Mouse (Mus musculus) activated CD4-positive, CD25-positive, alpha-beta regulatory T cell, adult 4 months (primary cell): ENCODE measurements around the gene Ndrg2. TPM values are rescaled to one million over a fixed set of nuclear protein-coding genes. Genes with fewer than 3 reads are reported as not detected.
"Not testable (repeated sequence)": the region's sequence is repeated elsewhere in the genome, so short reads cannot be mapped to it uniquely, and the experiment has no call there.

Experiments
- ATAC-seq: one replicate; pipeline ENCODE4 v1.8.0; 2017
- polyA plus RNA-seq, 2 experiments: library from polyadenylated mRNA; unstranded; fragments of 100-300 nt; shearing (Covaris generic); gene quantifications; one replicate each; pipeline ENCODE4 v1.2.1; 2017

The Ndrg2 gene
- polyA plus RNA-seq, 2 experiments from 2014 or later: 16.2 to 18.5 TPM

DNA sequence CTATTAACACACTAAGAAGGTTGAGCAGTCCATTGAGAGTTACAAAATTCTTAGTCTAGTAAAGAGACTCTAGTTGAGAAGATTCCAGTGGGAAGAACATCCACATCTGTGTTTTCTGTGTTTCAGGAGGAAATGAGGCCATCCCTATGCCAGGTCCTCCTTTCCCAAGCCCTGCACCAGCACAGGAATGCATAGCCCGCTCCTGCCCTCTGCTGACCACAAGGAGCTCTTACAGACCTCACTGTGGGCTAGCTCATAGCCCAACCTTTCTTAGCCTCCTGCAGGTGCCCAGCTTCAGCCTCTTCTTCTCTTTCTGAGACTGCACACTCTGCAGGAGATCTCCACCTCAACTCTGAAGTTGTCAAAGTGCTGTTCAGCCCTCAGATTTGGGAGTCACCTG, 50.4 kb downstream of the Ndrg2 start:
- ATAC-seq: not testable (repeated sequence)

DNA sequence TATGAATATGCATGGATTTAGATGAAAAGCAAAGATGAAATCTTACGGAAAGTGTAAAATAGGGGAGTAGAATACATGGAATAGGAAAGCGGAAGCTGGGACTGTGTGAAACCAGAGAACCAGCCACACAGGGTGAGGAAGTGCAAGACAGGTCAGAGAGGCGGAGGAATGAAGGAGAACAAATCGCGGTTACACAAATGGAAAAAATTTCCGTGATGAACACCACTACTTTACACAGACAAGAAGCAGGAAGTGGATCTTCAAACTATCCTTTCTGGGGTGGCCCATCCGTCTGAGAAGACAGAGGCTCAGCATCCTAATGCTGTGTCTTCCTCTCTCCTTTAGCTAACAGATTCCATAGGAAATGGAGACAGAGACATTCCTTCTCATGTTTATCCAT, 58.7 kb downstream of the Ndrg2 start:
- ATAC-seq: not testable (repeated sequence)

Other genes with a start within 250 kb of the Ndrg2 start
- not detected for gene Gm17079, start 218.7 kb downstream of the Ndrg2 start, polyA plus RNA-seq
- gene Gm5800, start 197.0 kb downstream of the Ndrg2 start, polyA plus RNA-seq: not detected
- not detected for gene Ang4, start 140.6 kb downstream of the Ndrg2 start, polyA plus RNA-seq
- gene AY358078, start 114.1 kb downstream of the Ndrg2 start, polyA plus RNA-seq: not detected
- gene Ear6, start 60.5 kb downstream of the Ndrg2 start, polyA plus RNA-seq: not detected
- 10 to 100 TPM; 35.7 to 44.6 TPM for gene Mettl17, start 29.3 kb downstream of the Ndrg2 start, polyA plus RNA-seq
- under 1 TPM in 1 of 2 experiments, not detected in 1; 0.70 TPM for gene Slc39a2, start 21.3 kb downstream of the Ndrg2 start, polyA plus RNA-seq
- not detected for gene Tppp2, start 4.3 kb upstream of the Ndrg2 start, polyA plus RNA-seq
- not detected for gene Rnase13, start 8.6 kb upstream of the Ndrg2 start, polyA plus RNA-seq
- gene Arhgef40, start 70.6 kb upstream of the Ndrg2 start, polyA plus RNA-seq: not detected
- gene Tmem253, start 101.5 kb upstream of the Ndrg2 start, polyA plus RNA-seq: under 1 TPM in 1 of 2 experiments, not detected in 1; 0.98 TPM
- gene Zfp219, start 106.6 kb upstream of the Ndrg2 start, polyA plus RNA-seq: 1 to 10 TPM; 1.9 to 2.2 TPM
- gene Olfr221, start 128.3 kb upstream of the Ndrg2 start, polyA plus RNA-seq: not detected
- gene Hnrnpc, start 189.9 kb upstream of the Ndrg2 start, polyA plus RNA-seq: 100 to 1,000 TPM; 414 to 423 TPM
- 10 to 100 TPM; 71.4 to 94.9 TPM for gene Rpgrip1, start 196.5 kb upstream of the Ndrg2 start, polyA plus RNA-seq